Mouse (Mus musculus): ENCODE data around the gene Gas1. TPM values are rescaled to one million over a fixed set of nuclear protein-coding genes. Genes with fewer than 3 reads are reported as not detected.

Gene Gas1
- total RNA-seq, 2 experiments from 2014 or later, result 51.9 to 66.8 TPM

GRCm38 (mm10) chr13:60173591-60174524 lies 3.3 kb downstream of the Gas1 start:
- DNase-seq, result no peak

GRCm38 (mm10) chr13:60173186-60173585 lies 4.0 kb downstream of the Gas1 start:
- no peak for DNase-seq

DNA sequence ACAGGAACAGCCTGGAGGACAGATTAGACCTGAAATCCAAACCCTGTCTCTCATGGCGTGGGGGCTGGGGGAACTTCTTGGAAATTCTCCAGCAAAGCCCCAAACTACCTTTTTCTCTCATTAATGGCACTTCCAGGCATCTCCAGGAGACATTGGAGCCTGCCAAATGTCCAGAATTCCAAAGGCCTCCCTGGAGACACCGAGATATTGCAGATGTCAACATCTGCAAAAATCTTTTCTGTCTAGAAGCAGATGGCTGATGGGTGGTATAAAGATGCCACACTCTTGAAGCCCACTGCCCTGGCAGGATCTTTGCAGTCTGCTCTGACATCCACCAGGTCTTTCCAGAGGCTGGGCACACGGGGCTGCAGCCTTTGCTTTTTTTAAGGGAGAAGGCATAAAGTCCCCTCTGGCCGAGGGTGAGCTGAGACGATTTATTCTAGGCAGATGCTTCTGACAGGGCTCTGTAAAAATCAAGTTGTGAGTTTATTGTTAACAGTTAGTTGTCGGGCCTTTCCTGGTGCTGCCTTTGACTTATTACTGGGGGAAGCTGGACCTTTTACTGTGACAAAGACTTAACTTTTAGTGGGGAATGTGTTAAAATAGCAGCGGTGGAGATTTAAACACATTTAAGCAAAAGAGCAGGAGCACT lies 4.7 kb downstream of the Gas1 start:
- DNase-seq, result no peak

DNA sequence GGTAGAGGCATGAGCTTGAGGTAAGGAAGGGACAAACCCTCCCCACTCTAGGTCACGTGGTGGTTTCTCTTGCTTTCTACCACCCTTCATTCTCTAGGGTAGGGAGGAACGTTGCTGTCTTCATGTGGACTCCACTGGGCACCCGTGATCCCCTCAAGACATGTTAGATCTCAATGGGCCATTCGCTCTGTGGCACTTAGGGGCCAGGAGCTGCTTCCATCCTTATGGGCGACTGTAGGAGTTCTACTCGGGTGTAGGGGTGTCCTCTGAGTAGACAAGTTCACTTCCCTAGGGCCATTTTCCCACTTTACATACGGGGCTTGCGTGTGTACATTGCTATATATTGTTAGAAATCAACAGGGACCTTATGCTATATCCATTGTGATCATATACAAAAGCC lies 5.4 kb downstream of the Gas1 start:
- no peak for DNase-seq

DNA sequence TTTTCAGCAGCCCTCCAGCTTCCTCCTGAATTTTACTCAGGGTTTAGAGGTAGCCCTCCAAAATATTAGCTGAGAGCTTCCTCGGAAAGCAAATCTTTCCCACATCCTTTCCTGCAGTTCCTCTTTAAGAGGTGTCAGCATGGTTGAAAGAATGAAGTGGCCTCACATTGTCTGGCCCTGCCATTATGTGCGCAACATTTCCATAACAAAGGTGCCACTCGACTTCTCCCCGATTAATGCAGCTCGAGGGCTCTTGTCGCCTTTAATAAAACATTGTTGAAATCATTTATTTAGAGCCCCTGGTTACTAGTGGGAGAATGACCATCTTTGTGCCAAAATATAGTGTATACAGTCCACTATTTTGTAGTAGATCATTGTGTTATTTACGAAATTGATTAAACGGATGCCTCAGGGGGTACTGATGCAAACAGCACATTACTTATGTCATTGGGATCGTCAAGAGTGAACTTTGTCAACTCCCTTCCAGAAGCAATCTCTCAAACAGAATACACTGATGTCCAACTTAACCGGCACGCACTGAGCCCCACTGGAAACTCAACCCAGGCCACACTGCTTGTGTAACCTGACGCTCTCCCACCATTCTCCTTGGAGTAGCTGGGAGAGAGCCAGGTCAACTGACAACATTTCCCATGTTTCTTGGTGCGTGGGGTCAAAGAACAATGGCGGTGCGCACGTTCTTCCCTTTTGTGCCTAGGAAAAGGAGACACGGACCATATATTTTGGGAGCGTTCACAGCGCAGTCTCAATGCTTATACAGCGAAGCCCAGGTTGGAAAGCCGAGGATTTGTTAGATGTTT lies 6.1 kb downstream of the Gas1 start:
- DNase-seq, result no peak

- no peak for DNase-seq
These were observed 8.1 kb downstream of the Gas1 start for GRCm38 (mm10) chr13:60169026-60169425.

- no peak for DNase-seq
These were observed 20.7 kb downstream of the Gas1 start for GRCm38 (mm10) chr13:60156294-60157126.

GRCm38 (mm10) chr13:60154170-60154569 lies 23.0 kb downstream of the Gas1 start:
- DNase-seq, result no peak

DNA sequence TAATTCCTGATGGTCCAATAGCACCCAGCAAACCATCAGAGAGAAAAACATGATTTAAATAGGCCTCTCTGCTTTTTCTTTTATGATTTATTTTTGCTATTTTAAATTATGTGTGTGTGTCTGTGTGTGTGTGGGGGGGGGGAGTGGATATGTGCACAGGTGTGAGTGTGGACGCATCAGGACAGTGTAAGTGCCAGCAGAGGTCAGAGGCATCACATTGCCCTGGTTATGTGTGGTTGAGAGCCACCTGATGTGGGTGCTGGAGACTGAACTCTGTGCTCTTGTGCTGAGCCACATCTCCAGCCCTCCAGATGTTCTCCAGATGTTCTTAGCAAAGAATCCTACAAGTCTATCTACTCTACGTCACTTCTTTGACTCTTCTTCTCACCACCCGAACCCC lies 28.9 kb downstream of the Gas1 start:
- DNase-seq, result no peak

GRCm38 (mm10) chr13:60147857-60148181 lies 29.3 kb downstream of the Gas1 start:
- DNase-seq, result no peak

GRCm38 (mm10) chr13:60146994-60147856 lies 29.9 kb downstream of the Gas1 start:
- DNase-seq, result peak; percentile 34

DNA sequence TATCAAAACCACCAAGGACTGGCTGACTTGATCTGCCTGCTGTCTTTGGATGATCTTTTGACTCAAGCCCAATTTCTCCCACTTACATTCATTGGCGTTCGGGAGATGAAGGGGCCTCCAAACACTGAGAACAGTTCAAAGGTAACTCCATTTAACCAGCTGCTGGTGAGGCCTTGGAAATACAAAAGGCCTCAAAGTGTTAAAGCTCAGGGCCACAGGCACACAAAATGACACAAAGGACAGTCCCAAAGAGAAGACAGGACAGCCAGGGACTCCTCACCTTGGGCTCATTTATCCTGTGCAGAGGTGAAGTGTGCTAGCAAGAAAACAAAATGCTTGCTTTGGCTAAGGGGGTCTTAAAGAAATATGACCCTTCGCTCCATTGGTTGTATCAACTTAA lies 30.9 kb downstream of the Gas1 start:
- no peak for DNase-seq

DNA sequence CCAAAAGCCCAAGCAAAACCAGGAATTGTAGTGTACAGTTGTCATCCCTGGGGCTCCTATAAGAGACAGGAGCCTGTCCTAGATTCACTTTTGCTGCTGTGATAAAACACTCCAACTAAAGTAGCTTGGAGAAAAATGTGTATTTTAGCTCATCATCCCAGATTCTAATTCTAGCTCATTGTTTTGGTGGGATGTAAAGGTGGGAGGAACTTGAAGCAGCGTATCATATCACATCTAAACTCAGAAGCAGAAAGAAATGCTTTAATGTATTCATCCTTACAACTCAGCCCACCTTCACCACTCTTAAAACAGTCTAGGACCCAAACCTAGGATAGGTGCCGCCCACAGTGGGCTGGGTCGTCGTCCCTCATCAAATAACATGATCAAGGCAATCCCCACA lies 40.2 kb downstream of the Gas1 start:
- DNase-seq, result no peak

GRCm38 (mm10) chr13:60134439-60134799 lies 42.7 kb downstream of the Gas1 start:
- no peak for DNase-seq

DNA sequence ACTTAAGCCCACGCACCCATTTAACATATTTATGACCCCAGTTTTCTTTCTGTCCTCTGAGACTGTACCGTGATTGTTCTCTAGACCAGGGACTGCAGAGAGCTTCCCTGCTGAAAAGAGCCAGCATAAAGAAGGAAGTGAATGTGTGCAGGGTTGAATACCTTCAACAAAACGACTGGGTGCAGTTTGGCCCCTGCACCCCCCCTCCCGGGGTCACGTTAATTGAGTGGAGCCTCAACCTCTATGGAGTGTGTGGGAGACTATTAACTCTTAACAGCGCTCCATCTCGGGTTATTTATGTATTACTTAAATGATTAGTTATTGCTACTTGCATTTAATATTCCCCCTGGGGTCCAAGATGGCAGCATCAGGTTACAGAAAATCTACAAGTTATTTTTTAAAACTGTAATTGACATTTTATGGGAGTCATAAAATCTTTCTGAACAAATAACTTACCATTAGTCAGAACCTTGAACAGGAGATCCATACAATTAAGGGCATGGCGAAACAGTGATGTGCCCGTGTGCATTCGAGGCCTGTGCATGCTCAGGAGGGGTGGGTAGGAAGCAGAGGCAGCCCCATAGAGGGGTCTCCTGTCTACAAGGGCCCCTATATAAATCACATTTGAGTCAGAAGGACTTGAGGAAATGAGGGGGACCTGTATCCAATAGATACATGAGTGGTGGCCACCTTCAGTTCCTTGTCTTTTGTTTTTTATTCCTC lies 43.3 kb downstream of the Gas1 start:
- no peak for DNase-seq

GRCm38 (mm10) chr13:60131771-60132170 lies 45.4 kb downstream of the Gas1 start:
- no peak for DNase-seq

DNA sequence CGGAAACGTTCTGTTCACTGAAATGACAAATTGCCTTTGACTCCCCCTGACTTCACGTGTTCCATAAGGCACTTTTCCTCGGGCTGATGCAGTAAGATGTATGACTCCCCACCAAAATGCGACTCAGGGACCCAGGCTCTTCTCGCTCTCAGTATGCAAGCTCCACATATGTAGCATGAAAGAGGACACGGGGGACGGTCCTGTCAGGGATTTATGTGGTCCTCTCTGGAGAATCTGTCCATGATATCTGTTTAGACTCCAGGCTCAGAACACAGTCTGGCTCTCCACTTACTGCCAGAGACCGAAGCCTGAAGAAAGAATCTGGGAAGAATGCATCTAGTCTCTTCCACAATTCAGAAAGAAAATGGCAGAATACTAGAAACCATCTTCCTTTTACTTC lies 47.6 kb downstream of the Gas1 start:
- no peak for DNase-seq

GRCm38 (mm10) chr13:60126338-60126737 lies 50.8 kb downstream of the Gas1 start:
- no peak for DNase-seq

- DNase-seq, result no peak
These were observed 51.5 kb downstream of the Gas1 start for GRCm38 (mm10) chr13:60125501-60126305.

Data from adrenal gland, postnatal 10 days (tissue).